Mouse (Mus musculus): ENCODE results near the gene Gins3.

GRCm38 (mm10) chr8:95644942-95645341 is 11.7 kb downstream of the Gins3 start:
- TF ChIP-seq CTCF (IDR thresholded peaks at IDR 0.05; ENCODE audit: control insufficient read depth, insufficient read depth, insufficient read length) = no peak
- no peak for TF ChIP-seq MAX (IDR thresholded peaks at IDR 0.05)
- TF ChIP-seq MYOG (IDR thresholded peaks at IDR 0.05; ENCODE audit: control insufficient read depth, extremely low read depth, insufficient read length) = no peak
- TF ChIP-seq USF1 (IDR thresholded peaks at IDR 0.05; ENCODE audit: low read depth) = no peak
- no peak for TF ChIP-seq MYOD1 (IDR thresholded peaks at IDR 0.05; ENCODE audit: control insufficient read depth, insufficient read length, low read depth)

Measured in C2C12 (cell line).